Mouse (Mus musculus) cerebellum, adult 2 months (tissue): ENCODE data around the gene Enox2.

ENCODE experiments used
- CTCF ChIP-seq: fragments of 200-500 bp; IDR thresholded peaks from 2 replicates; pipeline ENCODE4 v1.5.1; 2011; ENCODE audit warnings: low read depth, mild to moderate bottlenecking, control low read depth, low read length, moderate library complexity, borderline replicate concordance; ENCODE audit not compliant: insufficient read depth
- POLR2A ChIP-seq: fragments of 200-500 bp; IDR thresholded peaks from 2 replicates; pipeline ENCODE4 v1.6.1; 2011; ENCODE audit warnings: low read length, control low read depth, borderline replicate concordance; ENCODE audit not compliant: insufficient read depth

DNA sequence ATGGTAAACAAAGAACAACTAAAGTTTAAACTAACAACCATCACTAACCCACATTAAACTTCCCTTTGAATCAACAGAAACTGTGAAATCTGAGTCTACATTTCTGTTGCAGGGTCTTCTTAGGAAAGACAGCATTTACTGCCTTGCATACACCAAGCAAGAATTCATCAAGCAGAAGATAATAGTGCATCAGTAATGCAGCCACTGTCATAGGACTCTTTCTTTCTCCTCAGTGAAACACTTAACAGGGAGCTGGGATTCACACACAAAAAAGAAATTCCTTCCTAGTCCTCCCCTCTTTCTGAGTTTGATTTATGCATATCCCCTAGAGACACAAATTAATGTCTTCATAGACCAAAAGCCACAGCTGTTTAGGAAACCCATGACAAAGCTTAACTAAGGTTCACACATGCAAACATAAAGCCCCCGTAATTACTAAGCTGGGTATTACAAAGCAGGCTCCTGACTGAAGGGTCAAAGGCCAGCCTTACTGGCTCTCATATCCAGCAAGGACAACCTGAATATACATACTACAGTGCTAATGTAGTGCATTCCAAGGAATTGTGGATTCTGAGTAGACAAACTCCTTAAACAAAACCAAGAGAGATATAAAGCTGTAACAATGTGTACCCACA, 62.1 kb downstream of the Enox2 start:
- no peak for TF ChIP-seq POLR2A
- no peak for TF ChIP-seq CTCF
